Mouse (Mus musculus): ENCODE data around the gene Fnbp1.

Gene Fnbp1

GRCm38 (mm10) chr2:31018519-31018918 is 123.3 kb downstream of the Fnbp1 start:
- no peak for DNase-seq

GRCm38 (mm10) chr2:31017625-31018317 is 124.0 kb downstream of the Fnbp1 start:
- DNase-seq, result no peak

- DNase-seq, result no peak
These were observed 128.3 kb downstream of the Fnbp1 start for GRCm38 (mm10) chr2:31013371-31014120.

GRCm38 (mm10) chr2:31007208-31007607 is 134.6 kb downstream of the Fnbp1 start:
- DNase-seq, result no peak

DNA sequence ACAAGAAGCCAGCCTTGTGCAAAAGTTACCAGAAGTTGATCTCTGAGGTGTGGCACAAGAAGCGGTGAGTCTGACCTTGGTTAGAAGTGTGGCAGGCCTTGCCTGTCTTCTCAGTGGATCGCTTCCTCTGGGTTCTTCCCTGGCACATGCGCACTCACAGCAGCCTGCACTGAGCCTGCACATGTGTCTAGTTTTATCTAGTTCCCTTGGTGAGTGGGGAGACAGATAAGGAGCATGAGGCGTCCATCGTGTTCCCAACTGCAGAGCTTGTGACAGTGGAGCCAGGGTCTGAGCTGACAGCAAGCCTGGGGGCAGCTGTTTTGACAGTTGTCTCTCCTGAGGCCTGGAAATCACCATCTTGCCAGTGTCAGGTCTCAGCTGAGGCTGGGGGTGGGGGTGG is 135.4 kb downstream of the Fnbp1 start:
- DNase-seq, result no peak

GRCm38 (mm10) chr2:31005453-31005852 is 136.4 kb downstream of the Fnbp1 start:
- DNase-seq, result no peak

DNA sequence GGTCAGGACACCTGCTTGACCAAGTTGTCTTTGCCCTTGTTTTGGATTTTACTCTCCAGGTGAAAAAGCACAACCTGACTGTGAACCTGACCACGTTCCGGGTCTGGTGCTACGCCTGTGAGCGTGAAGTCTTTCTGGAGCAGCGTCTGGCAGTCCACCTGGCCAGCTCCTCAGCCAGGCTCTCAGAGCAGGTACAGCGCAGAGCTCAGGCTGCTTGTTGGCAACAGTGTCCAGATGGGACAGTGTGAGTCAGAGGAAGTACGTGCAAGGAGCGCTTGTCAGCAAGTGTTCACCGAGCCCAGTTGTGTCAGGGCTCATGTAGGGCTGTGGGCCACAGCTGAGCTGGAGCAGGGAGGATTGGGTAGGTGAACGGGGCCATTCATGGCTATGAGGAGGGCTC is 139.0 kb downstream of the Fnbp1 start:
- no peak for DNase-seq

DNA sequence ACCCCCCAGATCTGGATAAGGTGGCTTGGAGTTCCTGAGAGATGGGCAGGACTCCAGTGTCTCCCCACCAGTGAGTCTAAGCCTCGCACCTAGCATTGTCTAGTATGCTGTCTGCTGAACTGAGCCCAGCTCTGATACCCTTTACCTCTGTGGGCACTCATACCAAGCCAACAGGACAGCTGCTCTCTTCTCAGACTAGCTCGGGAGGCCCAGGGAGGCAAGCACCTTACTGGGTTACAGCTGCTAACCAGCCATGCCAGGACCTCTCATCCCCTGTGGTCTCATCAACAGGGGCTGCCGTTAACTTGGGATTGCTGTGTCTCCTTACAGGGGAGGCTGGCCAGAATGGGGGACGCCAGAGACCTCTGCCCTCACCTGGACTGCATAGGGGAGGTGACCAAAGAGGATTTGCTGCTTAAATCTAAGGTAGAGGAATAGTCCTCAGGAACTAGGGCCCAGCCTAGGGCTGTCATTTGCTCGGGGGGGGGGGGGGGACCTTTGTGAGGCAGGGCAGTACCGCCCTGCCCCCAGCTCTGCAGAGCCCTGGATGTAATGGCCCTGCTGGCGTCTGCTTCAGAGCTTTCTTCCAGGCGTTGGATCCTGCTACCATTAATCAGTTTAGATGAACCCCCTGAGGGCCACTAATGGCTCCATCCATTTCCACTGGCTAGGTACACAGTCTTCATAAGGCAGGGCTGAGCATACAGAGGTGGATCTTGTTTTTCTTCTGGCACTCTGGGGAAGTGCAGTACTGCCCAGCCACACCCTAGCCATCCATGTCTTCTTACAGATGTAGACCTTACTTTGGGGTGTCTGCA is 143.2 kb downstream of the Fnbp1 start:
- DNase-seq, result no peak

DNA sequence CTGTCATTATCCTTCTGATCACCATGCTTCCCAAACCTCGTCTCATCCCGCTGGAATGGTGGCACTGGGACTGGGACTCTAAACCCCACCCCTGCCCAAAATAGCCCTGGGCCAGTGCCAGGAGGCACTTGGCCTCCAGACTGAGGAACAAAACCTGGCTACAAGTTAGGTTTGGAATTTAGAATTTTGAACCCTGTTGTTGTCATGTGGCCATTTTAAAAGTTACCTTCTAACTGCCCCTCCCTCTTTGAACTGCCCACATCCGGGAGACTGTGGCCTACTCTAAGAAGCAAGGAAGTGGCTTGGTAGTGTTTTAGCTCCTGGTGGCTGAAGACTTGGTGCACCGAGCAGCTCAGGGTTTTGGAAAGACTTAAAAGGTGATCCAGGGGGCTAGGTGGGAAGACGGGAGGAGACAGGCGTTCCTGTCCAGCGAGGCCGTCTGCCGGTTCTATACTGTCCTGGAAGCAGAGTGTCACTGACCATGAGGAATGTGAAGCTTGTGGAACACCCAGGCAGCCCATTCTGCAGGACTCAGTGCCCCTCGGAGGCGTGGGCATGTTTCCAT is 146.3 kb downstream of the Fnbp1 start:
- peak; percentile 19 for DNase-seq

DNA sequence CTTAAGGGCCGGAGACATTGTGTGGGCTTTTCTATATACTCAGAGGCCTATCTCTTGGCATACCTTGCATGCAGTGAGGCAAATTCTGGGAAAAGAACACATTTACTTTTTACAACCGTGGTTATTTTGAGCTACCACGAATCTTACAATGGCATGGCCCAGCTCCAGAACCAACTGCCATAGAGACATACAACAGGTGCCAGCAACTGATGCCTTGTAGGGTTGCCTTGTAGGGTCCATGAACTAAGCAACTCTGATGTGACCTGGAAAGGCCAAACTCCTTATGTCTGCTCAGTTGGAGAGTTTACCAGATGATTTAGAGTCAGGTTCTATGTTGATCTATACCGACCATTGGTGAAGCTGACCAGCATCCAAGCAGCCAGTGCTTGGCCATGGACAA is 147.0 kb downstream of the Fnbp1 start:
- DNase-seq, result no peak

- no peak for DNase-seq
These were observed 151.6 kb downstream of the Fnbp1 start for GRCm38 (mm10) chr2:30990221-30990620.

DNA sequence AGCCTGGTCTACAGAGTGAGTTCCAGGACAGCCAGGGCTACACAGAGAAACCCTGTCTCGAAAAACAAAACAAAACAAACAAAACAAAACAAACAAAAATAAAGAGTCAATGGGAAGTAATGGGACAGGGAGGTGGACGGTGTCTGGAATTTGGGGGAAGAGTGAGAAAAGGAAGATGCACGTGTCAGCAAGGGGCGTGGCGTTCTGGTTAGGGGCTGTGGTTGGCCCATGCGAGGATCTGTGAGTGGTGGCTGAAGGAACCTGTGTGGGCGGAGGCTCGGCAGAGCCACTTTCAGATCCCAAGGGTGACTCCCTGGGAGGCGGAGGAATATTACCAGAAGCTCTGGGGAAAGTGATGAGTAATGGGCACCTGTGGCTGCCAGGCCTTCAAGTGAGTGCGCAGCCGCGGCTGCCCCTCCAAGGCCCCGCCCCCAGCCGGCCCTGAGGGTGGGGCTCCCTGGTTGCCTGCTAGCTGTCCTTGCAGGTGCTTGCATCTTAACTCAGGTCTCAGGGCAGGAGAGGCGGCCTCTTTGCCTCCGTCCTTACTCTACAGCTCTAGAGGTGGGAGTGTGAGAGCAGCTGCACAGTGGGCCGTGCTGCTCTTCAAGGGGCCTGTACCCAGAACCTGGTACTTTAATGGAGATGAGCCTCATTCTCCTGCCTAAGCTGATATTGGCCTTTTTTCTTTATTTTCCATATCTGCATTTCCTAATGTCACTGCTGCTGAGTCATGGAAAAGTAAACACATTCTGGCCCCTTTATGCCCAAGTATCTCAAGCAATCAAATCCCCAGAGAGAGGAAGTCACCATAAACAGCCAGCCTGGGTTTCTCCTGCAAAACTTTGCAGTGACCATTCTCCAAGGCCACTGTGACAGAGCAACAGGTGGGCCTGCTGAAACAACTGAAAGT is 156.4 kb downstream of the Fnbp1 start:
- DNase-seq, result peak; percentile 86

DNA sequence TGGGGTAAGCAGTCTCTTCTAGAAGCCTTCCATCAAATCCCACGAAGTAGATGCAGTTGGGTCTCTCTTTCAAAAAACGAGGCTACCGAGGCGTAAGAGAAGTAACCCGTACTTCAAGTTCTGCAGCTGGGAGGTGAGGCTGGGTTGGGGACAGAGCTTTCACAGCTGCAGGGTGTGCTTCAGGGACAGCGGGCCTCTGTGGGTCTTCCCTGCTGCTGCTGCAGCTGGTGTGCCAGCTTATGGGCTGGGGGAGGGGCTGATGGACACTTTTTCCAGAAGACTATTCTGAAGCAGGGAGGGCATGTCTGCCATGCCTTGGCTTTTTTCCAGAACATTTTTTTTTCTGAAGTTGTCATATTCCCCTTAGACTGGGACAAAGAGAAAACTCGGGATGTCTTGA is 158.8 kb downstream of the Fnbp1 start:
- no peak for DNase-seq

DNA sequence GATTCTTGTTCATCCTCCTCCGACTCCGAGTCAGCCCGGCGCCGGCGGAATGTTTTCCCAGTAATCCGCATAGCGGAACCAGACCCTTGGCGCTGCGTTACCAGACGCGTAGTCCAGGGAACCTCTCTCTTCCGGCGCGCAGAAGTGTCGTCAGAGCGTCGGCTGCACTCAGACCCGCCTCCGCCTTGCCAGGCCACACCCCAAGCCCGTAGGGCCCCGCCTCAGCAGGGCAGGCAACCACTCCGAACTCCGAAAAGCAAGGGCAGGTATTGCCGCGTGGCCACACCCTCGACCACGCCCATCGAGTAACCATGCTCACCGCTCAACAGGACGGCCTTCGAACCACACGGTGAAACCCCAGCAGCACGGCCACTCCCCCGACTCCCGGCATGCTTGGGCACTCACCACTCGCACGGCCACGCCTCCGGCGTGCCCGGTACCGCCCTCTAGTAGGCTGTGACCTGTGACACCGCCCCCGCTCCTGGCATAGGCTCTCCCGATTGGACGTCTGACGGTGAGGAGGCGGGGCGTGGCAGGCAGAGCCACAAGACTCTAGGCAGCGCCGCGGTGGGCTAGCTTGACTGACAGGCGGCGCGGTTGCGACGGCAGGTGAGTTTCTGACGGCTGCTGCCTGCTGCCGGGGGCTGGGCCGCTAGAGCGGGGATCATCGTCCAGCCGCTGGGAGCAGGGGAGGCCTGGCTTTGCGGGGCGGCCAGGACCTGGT is 159.9 kb downstream of the Fnbp1 start, which contains the start of the genes BC005624 and Usp20:
TSS of gene BC005624 (minus strand) at position 412 of the 724 bp plus-strand sequence.
TSS of gene Usp20 (plus strand) at position 490 of the 724 bp plus-strand sequence.
- peak; percentile 100 for DNase-seq

All from lung, postnatal 36 days (tissue).